ENCODE assay signal across 8 mouse cellular contexts in the genomic region with DNA sequence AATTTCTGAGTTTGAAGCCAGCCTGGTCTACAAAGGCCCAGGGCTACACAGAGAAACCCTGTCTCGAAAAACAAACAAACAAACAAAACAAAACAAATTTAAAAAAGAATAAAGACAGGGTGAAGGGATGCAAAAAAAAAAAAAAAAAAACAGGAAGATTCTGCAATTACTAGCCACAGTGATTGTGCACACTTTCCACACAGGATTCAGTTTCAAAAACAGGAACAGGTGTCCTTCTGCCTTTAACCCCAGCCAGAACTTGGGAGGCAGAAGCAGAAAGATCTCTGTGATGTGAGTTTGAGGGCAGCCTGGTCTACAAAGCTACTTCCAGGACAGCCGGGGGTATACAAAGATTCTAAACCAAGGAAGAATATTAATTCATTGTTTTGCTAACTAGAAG. TPM values are rescaled to one million over a fixed set of nuclear protein-coding genes. Genes with fewer than 3 reads are reported as not detected.
DNase-seq lines count a peak whose midpoint lies in the region; ATAC-seq and TF ChIP-seq lines count a peak whose summit lies in the region.

No protein-coding gene starts in this region.

- H3K9ac ChIP-seq in hindbrain, postnatal 0 days (replicated peaks; ENCODE audit: low read length), result peak overlapping the region; percentile 54
- peak overlapping the region; percentile 61 for H3K9ac ChIP-seq in midbrain, embryonic 14.5 days (replicated peaks; ENCODE audit: low read length)

- H3K4me2 ChIP-seq in hindbrain, postnatal 0 days (ENCODE audit: low read depth, low read length), result peak overlapping the region; percentile 70
- H3K4me2 ChIP-seq in midbrain, embryonic 14.5 days (ENCODE audit: low read length), result peak overlapping the region; percentile 75

- H3K27me3 ChIP-seq in kidney, adult 2 months (replicated peaks; ENCODE audit: control insufficient read depth, insufficient read depth, low read length), result no peaks in the 10 kb centered on the region
- H3K27me3 ChIP-seq in hindbrain, postnatal 0 days (ENCODE audit: insufficient read depth, low read length), result no peaks in the 10 kb centered on the region
- no peaks in the 10 kb centered on the region for H3K27me3 ChIP-seq in midbrain, embryonic 14.5 days (ENCODE audit: control insufficient read depth, insufficient read depth, low read length)

- TF ChIP-seq POLR2A in kidney, adult 2 months (IDR thresholded peaks at IDR 0.05; ENCODE audit: low read depth, low read length), result no peak

- ATAC-seq in hindbrain, postnatal 0 days, result no peak
- no peak for ATAC-seq in midbrain, embryonic 14.5 days (ENCODE audit: low FRiP score, low TSS enrichment)
- ATAC-seq in monocyte, adult 5-6 weeks (replicated peaks; ENCODE audit: insufficient number of reproducible peaks, low FRiP score, low TSS enrichment, poor library complexity, severe bottlenecking), result no peak; the same call in 1 of the 2 replicates

- H3K27ac ChIP-seq in kidney, adult 2 months (ENCODE audit: insufficient read depth, low read depth, low read length), result no peak overlapping the region; the same call in 1 of the 2 replicates
- H3K27ac ChIP-seq in brown adipose tissue, adult 24 weeks (replicated peaks; ENCODE audit: low read depth, low read length), result peak overlapping the region; percentile 87; the same call in 1 of the 2 replicates
- peak overlapping the region; percentile 89; the same call in 1 of the 2 replicates for H3K27ac ChIP-seq in hindbrain, postnatal 0 days
- H3K27ac ChIP-seq in midbrain, embryonic 14.5 days (replicated peaks; ENCODE audit: low read depth, low read length), result peak overlapping the region; percentile 86

- peak overlapping the region; percentile 79; the same call in 1 of the 2 replicates for H3K4me3 ChIP-seq in kidney, adult 2 months (ENCODE audit: insufficient read depth, low read depth, low read length)
- peak overlapping the region; percentile 96 for H3K4me3 ChIP-seq in brown adipose tissue, adult 24 weeks (ENCODE audit: insufficient read depth, low read depth, low read length)
- peak overlapping the region; percentile 53 for H3K4me3 ChIP-seq in hindbrain, postnatal 0 days (ENCODE audit: low read length)
- peak overlapping the region; percentile 91 for H3K4me3 ChIP-seq in midbrain, embryonic 14.5 days (replicated peaks; ENCODE audit: low read depth, low read length)

- TF ChIP-seq CTCF in kidney, adult 2 months (conservative IDR thresholded peaks at IDR 0.05; ENCODE audit: insufficient read depth, insufficient read length, low read depth, low read length), result no peak
- TF ChIP-seq CTCF in hindbrain, postnatal 0 days (IDR thresholded peaks at IDR 0.05; ENCODE audit: low read depth), result no peak

- H3K36me3 ChIP-seq in kidney, adult 2 months (ENCODE audit: control insufficient read depth, insufficient read depth, low read length), result no peaks in the 10 kb centered on the region
- H3K36me3 ChIP-seq in hindbrain, postnatal 0 days (ENCODE audit: insufficient read depth, low read length), result no peaks in the 10 kb centered on the region
- no peaks in the 10 kb centered on the region for H3K36me3 ChIP-seq in midbrain, embryonic 14.5 days (ENCODE audit: control insufficient read depth, insufficient read depth, low read length)

- no peaks in the 10 kb centered on the region for H3K9me3 ChIP-seq in hindbrain, postnatal 0 days (ENCODE audit: low read length)
- no peaks in the 10 kb centered on the region for H3K9me3 ChIP-seq in midbrain, embryonic 14.5 days (ENCODE audit: control insufficient read depth, low read length)

- H3K4me1 ChIP-seq in kidney, adult 2 months (ENCODE audit: control insufficient read depth, insufficient read depth, low read length), result peaks cover 4% of the 10 kb centered on the region
- H3K4me1 ChIP-seq in brown adipose tissue, adult 24 weeks (ENCODE audit: control insufficient read depth, insufficient read depth, insufficient read length, low read length), result peaks cover 9% of the 10 kb centered on the region
- H3K4me1 ChIP-seq in hindbrain, postnatal 0 days (ENCODE audit: insufficient read depth, low read length), result peaks cover 13% of the 10 kb centered on the region
- H3K4me1 ChIP-seq in midbrain, embryonic 14.5 days (ENCODE audit: control insufficient read depth, insufficient read depth, low read length), result peaks cover 23% of the 10 kb centered on the region

- 58% methylated on average over 2 of the region's 2 CpGs for WGBS in kidney, adult 2 months
- WGBS in hindbrain, postnatal 0 days, result 70% methylated on average over 2 of the region's 2 CpGs
- WGBS in midbrain, embryonic 14.5 days, result 64% methylated on average over 2 of the region's 2 CpGs

- no peak for DNase-seq in kidney, adult 2 months
- DNase-seq in kidney, adult 11 months, result no peak
- no peak for DNase-seq in hindbrain, postnatal 0 days (ENCODE audit: low spot score)
- no peak for DNase-seq in midbrain, embryonic 14.5 days
- DNase-seq in gastrocnemius, postnatal 4 days (ENCODE audit: low spot score in 2 of 2), result no peak
- no peak for DNase-seq in adrenal gland, postnatal 4 days (ENCODE audit: low spot score in 2 of 2)

RNA-seq across cellular contexts. Expression of a gene that starts 1.3 kb away (rescaled TPM):
- 14.8 and 15.6 TPM in 2 replicates for polyA plus RNA-seq in kidney, adult 2 months (2012; rRNA removed)
- polyA plus RNA-seq in brown adipose tissue, adult 24 weeks (2012; ENCODE audit: insufficient read depth, insufficient read length, missing spikeins), result 8.1 and 8.3 TPM in 2 replicates
- total RNA-seq in hindbrain, postnatal 0 days (2014; rRNA removed), result 25.4 and 40.8 TPM in 2 replicates
- 21.3 and 21.9 TPM in 2 replicates for polyA plus RNA-seq in hindbrain, postnatal 0 days (2015; fragmentation: Nextera tagmentation; extraction: Ambion mirVana)
- 17.3 and 20.1 TPM in 2 replicates for polyA plus RNA-seq in midbrain, embryonic 14.5 days (2014; fragmentation: Nextera tagmentation; extraction: Ambion mirVana)
- total RNA-seq in gastrocnemius, postnatal 4 days (2021), result 10 to 100 TPM; 14.6 to 14.9 TPM
- 12.4 to 16.1 TPM (median 13.3 TPM) in 3 replicates for total RNA-seq in monocyte, adult 5-6 weeks (2017)
- total RNA-seq in adrenal gland, postnatal 4 days (2021), result 10 to 100 TPM; 24.3 to 26.0 TPM

RNA-seq across cellular contexts. Expression of a gene that starts 12.3 kb away (rescaled TPM):
- 41.7 and 48.0 TPM in 2 replicates for polyA plus RNA-seq in kidney, adult 2 months (2012; rRNA removed)
- 2.5 and 4.6 TPM in 2 replicates for polyA plus RNA-seq in brown adipose tissue, adult 24 weeks (2012; ENCODE audit: insufficient read depth, insufficient read length, missing spikeins)
- 68.9 and 135 TPM in 2 replicates for total RNA-seq in hindbrain, postnatal 0 days (2014; rRNA removed)
- 28.6 and 34.1 TPM in 2 replicates for polyA plus RNA-seq in hindbrain, postnatal 0 days (2015; fragmentation: Nextera tagmentation; extraction: Ambion mirVana)
- polyA plus RNA-seq in midbrain, embryonic 14.5 days (2014; fragmentation: Nextera tagmentation; extraction: Ambion mirVana), result 28.0 and 36.5 TPM in 2 replicates
- 10 to 100 TPM; 11.7 to 14.3 TPM for total RNA-seq in gastrocnemius, postnatal 4 days (2021)
- total RNA-seq in monocyte, adult 5-6 weeks (2017), result 1.1 TPM in 1 of 3 replicates, not detected in the others
- 10 to 100 TPM; 20.6 TPM for total RNA-seq in adrenal gland, postnatal 4 days (2021)

RNA-seq across cellular contexts. Expression of a gene that starts 12.8 kb away (rescaled TPM):
- polyA plus RNA-seq in kidney, adult 2 months (2012; rRNA removed), result 1.7 TPM in 2 replicates
- polyA plus RNA-seq in brown adipose tissue, adult 24 weeks (2012; ENCODE audit: insufficient read depth, insufficient read length, missing spikeins), result 0.79 TPM in 1 of 2 replicates, not detected in the other
- 15.9 and 21.6 TPM in 2 replicates for total RNA-seq in hindbrain, postnatal 0 days (2014; rRNA removed)
- 24.8 and 26.3 TPM in 2 replicates for polyA plus RNA-seq in hindbrain, postnatal 0 days (2015; fragmentation: Nextera tagmentation; extraction: Ambion mirVana)
- polyA plus RNA-seq in midbrain, embryonic 14.5 days (2014; fragmentation: Nextera tagmentation; extraction: Ambion mirVana), result 14.6 and 29.6 TPM in 2 replicates
- 10 to 100 TPM; 25.6 TPM for total RNA-seq in gastrocnemius, postnatal 4 days (2021)
- 1.1 to 8.3 TPM (median 4.8 TPM) in 3 replicates for total RNA-seq in monocyte, adult 5-6 weeks (2017)
- 10 to 100 TPM; 41.5 to 41.7 TPM for total RNA-seq in adrenal gland, postnatal 4 days (2021)

RNA-seq across cellular contexts. Expression of a gene that starts 30.0 kb away (rescaled TPM):
- 102 and 106 TPM in 2 replicates for polyA plus RNA-seq in kidney, adult 2 months (2012; rRNA removed)
- polyA plus RNA-seq in brown adipose tissue, adult 24 weeks (2012; ENCODE audit: insufficient read depth, insufficient read length, missing spikeins), result 42.0 and 54.9 TPM in 2 replicates
- 146 and 148 TPM in 2 replicates for total RNA-seq in hindbrain, postnatal 0 days (2014; rRNA removed)
- 417 and 489 TPM in 2 replicates for polyA plus RNA-seq in hindbrain, postnatal 0 days (2015; fragmentation: Nextera tagmentation; extraction: Ambion mirVana)
- polyA plus RNA-seq in midbrain, embryonic 14.5 days (2014; fragmentation: Nextera tagmentation; extraction: Ambion mirVana), result 258 and 260 TPM in 2 replicates
- total RNA-seq in gastrocnemius, postnatal 4 days (2021), result 10 to 100 TPM; 61.1 to 70.4 TPM
- total RNA-seq in monocyte, adult 5-6 weeks (2017), result 13.1 to 89.9 TPM (median 23.6 TPM) in 3 replicates
- 100 to 1,000 TPM; 208 to 226 TPM for total RNA-seq in adrenal gland, postnatal 4 days (2021)

RNA-seq across cellular contexts. Expression of a gene that starts 36.8 kb away (rescaled TPM):
- 13.5 and 14.7 TPM in 2 replicates for polyA plus RNA-seq in kidney, adult 2 months (2012; rRNA removed)
- polyA plus RNA-seq in brown adipose tissue, adult 24 weeks (2012; ENCODE audit: insufficient read depth, insufficient read length, missing spikeins), result 7.9 and 15.6 TPM in 2 replicates
- total RNA-seq in hindbrain, postnatal 0 days (2014; rRNA removed), result 24.4 and 27.1 TPM in 2 replicates
- polyA plus RNA-seq in hindbrain, postnatal 0 days (2015; fragmentation: Nextera tagmentation; extraction: Ambion mirVana), result 11.9 and 15.9 TPM in 2 replicates
- 9.3 and 13.1 TPM in 2 replicates for polyA plus RNA-seq in midbrain, embryonic 14.5 days (2014; fragmentation: Nextera tagmentation; extraction: Ambion mirVana)
- total RNA-seq in gastrocnemius, postnatal 4 days (2021), result 10 to 100 TPM; 32.1 to 49.3 TPM
- total RNA-seq in monocyte, adult 5-6 weeks (2017), result 44.9 to 89.7 TPM (median 81.1 TPM) in 3 replicates
- total RNA-seq in adrenal gland, postnatal 4 days (2021), result 100 to 1,000 TPM in 1 of 2 experiments, 10 to 100 TPM in 1; 99.4 to 130 TPM
